Mouse (Mus musculus) heart, embryonic 13.5 days (tissue): ENCODE measurements around the gene Car10. TPM values are rescaled to one million over a fixed set of nuclear protein-coding genes. Genes with fewer than 3 reads are reported as not detected.
"Not testable (repeated sequence)": the region's sequence is repeated elsewhere in the genome, so short reads cannot be mapped to it uniquely, and the experiment has no call there.

Source experiments
- ATAC-seq: fragments of 200-750 bp; cut with Nextera tagmentation; 2 replicates; pipeline ENCODE4 v1.8.0; 2017; ENCODE audit warnings: moderate TSS enrichment; ENCODE audit not compliant: insufficient number of reproducible peaks, low FRiP score, low TSS enrichment; ENCODE audit errors: extremely low read depth
- H3K27ac ChIP-seq: fragments of 300-500 bp; sonication (generic); replicated peaks from 2 replicates; pipeline ENCODE4 v1.5.1; 2015; ENCODE audit warnings: moderate library complexity, mild to moderate bottlenecking, inconsistent platforms
- H3K27me3 ChIP-seq: fragments of 300-500 bp; sonication (generic); replicated peaks from 2 replicates; pipeline ENCODE4 v1.6.1; 2015; ENCODE audit warnings: mild to moderate bottlenecking, inconsistent platforms
- H3K36me3 ChIP-seq: fragments of 300-500 bp; sonication (generic); 2 replicates; pipeline ENCODE4 v1.6.1; 2015; ENCODE audit warnings: mild to moderate bottlenecking, inconsistent platforms
- H3K4me1 ChIP-seq: fragments of 300-500 bp; sonication (generic); 2 replicates; pipeline ENCODE4 v1.6.1; 2015; ENCODE audit warnings: inconsistent platforms
- H3K4me2 ChIP-seq: fragments of 300-500 bp; sonication (generic); 2 replicates; pipeline ENCODE4 v1.6.1; 2015; ENCODE audit warnings: inconsistent platforms, mild to moderate bottlenecking, moderate library complexity
- H3K4me3 ChIP-seq: fragments of 300-500 bp; sonication (generic); 2 replicates; pipeline ENCODE4 v1.5.1; 2015; ENCODE audit warnings: moderate library complexity, mild to moderate bottlenecking, inconsistent platforms
- H3K9ac ChIP-seq: fragments of 300-500 bp; sonication (generic); 2 replicates; pipeline ENCODE4 v1.6.1; 2015; ENCODE audit warnings: inconsistent platforms, mild to moderate bottlenecking, moderate library complexity
- H3K9me3 ChIP-seq: fragments of 300-500 bp; sonication (generic); 2 replicates; pipeline ENCODE4 v1.6.1; 2016; ENCODE audit warnings: inconsistent platforms
- WGBS: fragments of 180-500 bp; shearing (Covaris S2); methylation state at CpG from one replicate; pipeline ENCODE4 v1.1.7; 2015; ENCODE audit warnings: mixed read lengths; 5-methylcytosine and 5-hydroxymethylcytosine counted together
- polyA plus RNA-seq: library from polyadenylated mRNA; unstranded; fragments of >200 nt; fragmentation: Nextera tagmentation; extraction: Ambion mirVana; gene quantifications from 2 replicates; pipeline ENCODE4 v1.2.1, GENCODE M21; 2015

Gene Car10
- polyA plus RNA-seq, 1 experiment from 2014 or later: 0.15 TPM

GRCm38 (mm10) chr11:93396356-93396755, 298.5 kb downstream of the Car10 start:
- H3K9me3 ChIP-seq: no peaks in the 10 kb centered on the region
- H3K36me3 ChIP-seq: no peaks in the 10 kb centered on the region
- no peaks in the 10 kb centered on the region for H3K4me1 ChIP-seq
- ATAC-seq: no peak
- no peak overlapping the region for H3K9ac ChIP-seq
- H3K4me3 ChIP-seq: no peak overlapping the region
- WGBS: 84% methylated on average over 2 of the region's 2 CpGs
- no peak overlapping the region for H3K4me2 ChIP-seq
- H3K27ac ChIP-seq: no peak overlapping the region
- no peaks in the 10 kb centered on the region for H3K27me3 ChIP-seq

GRCm38 (mm10) chr11:93401167-93401566, 303.3 kb downstream of the Car10 start:
- not testable (repeated sequence) for H3K4me2 ChIP-seq, H3K9ac ChIP-seq, H3K27ac ChIP-seq, H3K36me3 ChIP-seq, H3K4me3 ChIP-seq, H3K27me3 ChIP-seq, ATAC-seq, H3K9me3 ChIP-seq, H3K4me1 ChIP-seq
- WGBS: 55% methylated on average over 1 of the region's 1 CpGs

- no peaks in the 10 kb centered on the region for H3K27me3 ChIP-seq
- ATAC-seq: no peak
- H3K27ac ChIP-seq: no peak overlapping the region
- no peak overlapping the region for H3K4me3 ChIP-seq
- no peaks in the 10 kb centered on the region for H3K9me3 ChIP-seq
- H3K36me3 ChIP-seq: no peaks in the 10 kb centered on the region
- no peak overlapping the region for H3K4me2 ChIP-seq
- no peak overlapping the region for H3K9ac ChIP-seq
- WGBS: 69% methylated on average over 5 of the region's 5 CpGs
- H3K4me1 ChIP-seq: no peaks in the 10 kb centered on the region
These were observed 310.2 kb downstream of the Car10 start for GRCm38 (mm10) chr11:93407981-93408380.

GRCm38 (mm10) chr11:93431482-93431881, 333.7 kb downstream of the Car10 start:
- WGBS: 76% methylated on average over 5 of the region's 5 CpGs
- Histone ChIP-seq H3K27me3 (no peaks in the 10 kb centered on the region), H3K4me1 (no peaks in the 10 kb centered on the region), H3K36me3 (no peaks in the 10 kb centered on the region), H3K9ac (no peak overlapping the region), H3K27ac (no peak overlapping the region), H3K9me3 (no peaks in the 10 kb centered on the region), H3K4me3 (no peak overlapping the region), H3K4me2 (no peak overlapping the region)
- ATAC-seq: no peak

GRCm38 (mm10) chr11:93434997-93435915, 337.4 kb downstream of the Car10 start:
- Histone ChIP-seq H3K4me2 (no peak overlapping the region), H3K36me3 (no peaks in the 10 kb centered on the region), H3K9ac (no peak overlapping the region), H3K9me3 (no peaks in the 10 kb centered on the region), H3K27me3 (no peaks in the 10 kb centered on the region), H3K4me3 (no peak overlapping the region), H3K27ac (no peak overlapping the region), H3K4me1 (no peaks in the 10 kb centered on the region)
- ATAC-seq: no peak
- 52% methylated on average over 4 of the region's 4 CpGs for WGBS

- no peak overlapping the region for H3K9ac ChIP-seq
- H3K4me1 ChIP-seq: no peaks in the 10 kb centered on the region
- no peaks in the 10 kb centered on the region for H3K36me3 ChIP-seq
- WGBS: 59% methylated on average over 2 of the region's 2 CpGs
- H3K9me3 ChIP-seq: no peaks in the 10 kb centered on the region
- no peak overlapping the region for H3K27ac ChIP-seq
- no peaks in the 10 kb centered on the region for H3K27me3 ChIP-seq
- no peak for ATAC-seq
- no peak overlapping the region for H3K4me2 ChIP-seq
- no peak overlapping the region for H3K4me3 ChIP-seq
These were observed 339.1 kb downstream of the Car10 start for GRCm38 (mm10) chr11:93436892-93437291.

GRCm38 (mm10) chr11:93440466-93440865, 342.6 kb downstream of the Car10 start:
- WGBS: 42% methylated on average over 1 of the region's 1 CpGs
- Histone ChIP-seq H3K9me3 (no peaks in the 10 kb centered on the region), H3K27me3 (no peaks in the 10 kb centered on the region), H3K4me3 (no peak overlapping the region), H3K4me1 (no peaks in the 10 kb centered on the region), H3K36me3 (no peaks in the 10 kb centered on the region), H3K9ac (no peak overlapping the region), H3K4me2 (no peak overlapping the region), H3K27ac (no peak overlapping the region)
- no peak for ATAC-seq

GRCm38 (mm10) chr11:93443777-93444176, 345.9 kb downstream of the Car10 start:
- Histone ChIP-seq H3K36me3 (no peaks in the 10 kb centered on the region), H3K27me3 (no peaks in the 10 kb centered on the region), H3K27ac (no peak overlapping the region), H3K4me3 (no peak overlapping the region), H3K9ac (no peak overlapping the region), H3K4me2 (no peak overlapping the region), H3K9me3 (no peaks in the 10 kb centered on the region), H3K4me1 (no peaks in the 10 kb centered on the region)
- 79% methylated on average over 2 of the region's 2 CpGs for WGBS
- no peak for ATAC-seq

GRCm38 (mm10) chr11:93444741-93445140, 346.9 kb downstream of the Car10 start:
- no peak overlapping the region for H3K9ac ChIP-seq
- WGBS: 77% methylated on average over 8 of the region's 8 CpGs
- no peak for ATAC-seq

GRCm38 (mm10) chr11:93447566-93447965, 349.7 kb downstream of the Car10 start:
- Histone ChIP-seq H3K27me3 (no peaks in the 10 kb centered on the region), H3K9me3 (no peaks in the 10 kb centered on the region), H3K9ac (no peak overlapping the region), H3K36me3 (no peaks in the 10 kb centered on the region), H3K27ac (no peak overlapping the region), H3K4me1 (no peaks in the 10 kb centered on the region), H3K4me3 (no peak overlapping the region), H3K4me2 (no peak overlapping the region)
- WGBS: 59% methylated on average over 3 of the region's 3 CpGs
- ATAC-seq: no peak

More at GRCm38 (mm10) chr11:93444741-93445140, 346.9 kb downstream of the Car10 start:
- Histone ChIP-seq H3K27ac (no peak overlapping the region), H3K27me3 (no peaks in the 10 kb centered on the region), H3K4me3 (no peak overlapping the region), H3K36me3 (no peaks in the 10 kb centered on the region), H3K4me2 (no peak overlapping the region), H3K9me3 (no peaks in the 10 kb centered on the region), H3K4me1 (no peaks in the 10 kb centered on the region)

- H3K4me1 ChIP-seq: no peaks in the 10 kb centered on the region
- ATAC-seq: no peak
- H3K4me3 ChIP-seq: no peak overlapping the region
- no peak overlapping the region for H3K27ac ChIP-seq
- H3K27me3 ChIP-seq: no peaks in the 10 kb centered on the region
- H3K4me2 ChIP-seq: no peak overlapping the region
- no peak overlapping the region for H3K9ac ChIP-seq
- H3K36me3 ChIP-seq: no peaks in the 10 kb centered on the region
- H3K9me3 ChIP-seq: no peaks in the 10 kb centered on the region
- WGBS: 70% methylated on average over 12 of the region's 12 CpGs
These were observed 350.7 kb downstream of the Car10 start for GRCm38 (mm10) chr11:93448290-93449256.
